Mouse (Mus musculus): ENCODE results near the gene Bglap3. TPM values are rescaled to one million over a fixed set of nuclear protein-coding genes. Genes with fewer than 3 reads are reported as not detected.

Gene Bglap3
- total RNA-seq, 2 experiments from 2014 or later = not detected

DNA sequence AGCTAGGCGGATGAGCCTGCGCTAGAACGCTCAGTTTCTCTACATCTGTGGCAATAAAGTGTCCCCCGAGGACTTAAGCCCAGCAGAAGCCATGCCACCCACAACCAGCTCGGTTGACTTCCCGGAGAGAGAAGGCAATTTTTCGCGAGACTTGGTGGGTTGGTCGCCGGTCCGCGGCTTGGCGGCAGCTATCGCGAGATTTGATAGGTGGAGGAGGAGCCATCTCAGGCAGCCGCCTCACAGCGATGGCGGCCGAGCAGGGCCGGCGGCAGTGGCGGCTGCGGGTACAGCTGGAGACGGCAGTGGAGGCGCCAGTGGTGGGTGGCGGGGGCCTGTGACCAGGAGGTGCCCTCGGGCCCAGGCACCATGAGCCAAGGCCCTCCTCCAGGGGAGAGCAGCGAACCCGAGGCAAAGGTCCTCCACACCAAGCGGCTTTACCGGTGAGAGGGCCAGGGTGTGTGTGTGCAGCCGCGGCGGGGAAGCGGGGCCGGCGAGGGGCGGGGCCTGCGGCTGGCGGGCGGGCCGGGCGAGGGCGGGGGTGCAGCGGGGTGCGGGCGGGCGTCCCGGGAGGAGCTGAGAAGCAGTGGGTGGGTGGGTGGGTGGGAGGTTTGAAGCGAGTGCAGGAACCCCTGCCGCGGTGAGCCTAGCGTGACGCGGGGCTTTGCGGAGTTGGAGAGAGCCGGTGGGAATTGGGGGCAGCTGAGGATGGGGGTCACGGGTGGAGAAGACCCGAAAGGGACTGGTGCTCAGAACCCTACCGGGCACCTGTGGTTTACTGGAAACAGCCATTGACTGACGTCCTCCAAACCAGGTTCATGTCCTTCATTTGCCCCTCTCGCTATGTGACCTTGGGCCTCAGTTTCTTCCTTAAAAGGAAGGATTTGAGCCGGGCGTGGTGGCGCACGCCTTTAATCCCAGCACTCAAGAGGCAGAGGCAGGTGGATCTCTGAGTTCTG is 36.2 kb downstream of the Bglap3 start, which contains the start of the genes Tmem79 and Smg5:
Gene Tmem79 (minus strand): TSS at position 91 of the 956 bp plus-strand sequence.
Gene Smg5 (plus strand): TSS at position 203 of the 956 bp plus-strand sequence.
- DNase-seq (ENCODE audit: low spot score in 2 of 2) = peak; percentile 96 to 97

DNA sequence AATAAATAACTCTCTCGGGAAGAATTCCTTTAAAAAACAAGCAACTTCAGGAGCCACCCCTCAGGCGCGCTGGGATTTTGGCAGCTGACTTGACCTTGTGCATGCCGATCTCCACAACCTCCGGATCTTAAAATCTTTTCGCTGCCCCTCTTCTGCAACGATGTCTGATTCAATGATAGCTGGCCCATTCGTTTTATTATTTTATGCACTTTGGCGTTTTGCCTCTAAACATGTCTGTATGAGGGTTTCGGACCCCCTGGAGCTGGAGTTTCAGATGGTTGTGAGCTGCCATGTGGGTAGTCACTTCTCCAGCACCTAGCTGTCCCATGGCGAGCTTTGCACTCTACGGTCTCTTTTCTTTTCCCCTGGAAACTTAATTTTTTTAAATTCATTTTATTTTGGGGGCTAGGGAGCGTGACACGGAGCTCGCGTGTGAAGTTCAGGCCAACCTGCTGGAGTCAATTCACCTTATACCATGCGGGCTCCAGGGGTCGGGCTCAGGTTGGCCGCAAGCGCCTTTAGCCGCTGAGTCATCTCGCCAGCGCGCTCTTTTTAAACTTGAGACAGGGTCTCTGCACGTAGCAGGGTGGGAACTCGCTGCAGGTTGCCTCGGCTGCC is 37.0 kb downstream of the Bglap3 start:
- DNase-seq (ENCODE audit: low spot score in 2 of 2) = no peak

DNA sequence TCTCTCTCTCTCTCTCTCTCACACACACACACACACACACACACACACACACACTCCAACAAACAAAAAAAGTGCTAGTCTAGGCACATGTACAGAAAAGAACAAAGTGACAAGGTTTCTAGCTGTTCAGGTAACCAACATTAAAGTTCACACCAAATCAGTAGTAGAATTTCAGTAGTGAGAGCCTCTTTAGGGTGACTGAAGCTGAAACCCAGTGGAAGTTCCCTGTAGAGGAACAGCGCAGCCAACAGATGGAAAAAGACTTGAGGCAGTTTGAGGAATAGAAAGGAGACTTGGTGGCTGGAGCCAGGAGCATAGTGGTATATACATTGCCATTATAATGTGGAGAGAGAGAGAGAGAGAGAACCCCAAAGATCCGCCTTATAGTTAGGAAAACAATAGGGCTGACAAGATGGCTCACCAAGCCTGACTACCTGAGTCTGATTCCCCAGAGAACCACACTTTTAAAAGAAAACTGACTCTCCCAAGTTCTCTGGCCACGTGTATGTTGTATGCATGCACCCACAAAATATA is 37.6 kb downstream of the Bglap3 start:
- DNase-seq (ENCODE audit: low spot score in 2 of 2) = no peak

- DNase-seq (ENCODE audit: low spot score in 2 of 2) = no peak
Measured at GRCm38 (mm10) chr3:88334029-88334658, 38.4 kb downstream of the Bglap3 start.

- DNase-seq (ENCODE audit: low spot score in 2 of 2) = no peak
Measured at GRCm38 (mm10) chr3:88331282-88331681, 41.3 kb downstream of the Bglap3 start.

DNA sequence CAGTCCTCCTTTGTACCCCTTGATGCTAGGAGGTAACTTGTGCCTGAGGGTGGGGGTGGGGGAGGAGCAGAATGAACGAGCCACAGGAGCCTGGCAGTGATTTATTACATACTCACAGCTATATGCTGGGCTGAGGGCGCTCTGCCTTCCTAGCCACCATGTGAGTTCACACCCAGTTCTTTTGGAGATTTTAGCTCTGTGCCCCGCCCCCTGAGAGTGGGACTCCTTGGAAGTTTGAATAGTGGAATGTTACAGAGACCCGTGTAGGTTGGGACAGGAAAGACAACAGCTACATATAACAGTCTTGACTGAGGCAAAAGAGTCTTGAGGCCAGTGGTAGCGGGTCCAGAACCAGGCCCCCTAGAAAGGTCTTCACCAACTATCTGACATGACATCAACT is 43.6 kb downstream of the Bglap3 start:
- no peak for DNase-seq (ENCODE audit: low spot score in 2 of 2)

- DNase-seq (ENCODE audit: low spot score in 2 of 2) = peak; percentile 50 to 70
Measured at GRCm38 (mm10) chr3:88324951-88325405, 47.6 kb downstream of the Bglap3 start, which contains the start of gene Glmp. Glmp (plus strand) TSS chr3:88325023.

Other genes starting within 250 kb of the Bglap3 start
- 100 to 1,000 TPM; 146 to 156 TPM for gene Mef2d, start 230.4 kb downstream of the Bglap3 start, total RNA-seq (2021)
- not detected for gene Rhbg, start 118.0 kb downstream of the Bglap3 start, total RNA-seq (2021)
- gene Gm38392, start 85.5 kb downstream of the Bglap3 start, total RNA-seq (2021) = not detected
- 1 to 10 TPM; 4.0 to 5.3 TPM for gene Tsacc, start 75.7 kb downstream of the Bglap3 start, total RNA-seq (2021)
- 100 to 1,000 TPM; 191 to 198 TPM for gene Cct3, start 75.6 kb downstream of the Bglap3 start, total RNA-seq (2021)
- 10 to 100 TPM; 86.2 to 90.2 TPM for gene Glmp, start 47.7 kb downstream of the Bglap3 start, total RNA-seq (2021)
- 1 to 10 TPM in 1 of 2 experiments, under 1 TPM in 1; 0.93 to 1.3 TPM for gene Tmem79, start 36.6 kb downstream of the Bglap3 start, total RNA-seq (2021)
- gene Smg5, start 36.5 kb downstream of the Bglap3 start, total RNA-seq (2021) = 10 to 100 TPM; 65.4 to 71.8 TPM
- 1 to 10 TPM; 8.1 to 9.4 TPM for gene Paqr6, start 8.2 kb downstream of the Bglap3 start, total RNA-seq (2021)
- not detected for gene Bglap2, start 6.0 kb upstream of the Bglap3 start, total RNA-seq (2021)
- gene Bglap, start 11.7 kb upstream of the Bglap3 start, total RNA-seq (2021) = 1 to 10 TPM in 1 of 2 experiments, not detected in 1; 1.3 TPM
- gene Pmf1, start 37.6 kb upstream of the Bglap3 start, total RNA-seq (2021) = 1 to 10 TPM; 6.9 to 9.9 TPM
- 10 to 100 TPM; 68.6 to 70.3 TPM for gene Slc25a44, start 52.4 kb upstream of the Bglap3 start, total RNA-seq (2021)
- gene Sema4a, start 88.4 kb upstream of the Bglap3 start, total RNA-seq (2021) = 10 to 100 TPM; 33.1 to 38.1 TPM
- 10 to 100 TPM; 42.0 to 49.3 TPM for gene Lmna, start 137.2 kb upstream of the Bglap3 start, total RNA-seq (2021)
- 10 to 100 TPM in 1 of 2 experiments, 1 to 10 TPM in 1; 9.0 to 10.7 TPM for gene Mex3a, start 159.7 kb upstream of the Bglap3 start, total RNA-seq (2021)
- gene Rab25, start 175.6 kb upstream of the Bglap3 start, total RNA-seq (2021) = not detected
- 100 to 1,000 TPM in 1 of 2 experiments, 10 to 100 TPM in 1; 96.1 to 113 TPM for gene Lamtor2, start 180.3 kb upstream of the Bglap3 start, total RNA-seq (2021)
- 10 to 100 TPM; 77.3 to 81.8 TPM for gene Ubqln4, start 181.0 kb upstream of the Bglap3 start, total RNA-seq (2021)
- 100 to 1,000 TPM; 110 to 120 TPM for gene Ssr2, start 203.1 kb upstream of the Bglap3 start, total RNA-seq (2021)
- gene Arhgef2, start 233.2 kb upstream of the Bglap3 start, total RNA-seq (2021) = 100 to 1,000 TPM; 258 to 259 TPM

Measured in layer of hippocampus, postnatal 14 days (tissue).